Mouse (Mus musculus) MEL (cell line): ENCODE measurements at regions not wholly inside any gene's neighbourhood (a gene's known extent, or its start where the extent isn't known, plus 50 kb on each side); places are given as distances from the start of the nearest gene placed in this dataset.

ENCODE experiments used
- DNase-seq: peaks from one replicate; pipeline ENCODE4 v3.0.0; 2011; ENCODE audit warnings: low read depth, low spot score
- H3K27ac ChIP-seq: 2 replicates; pipeline ENCODE4 v1.5.1; 2012; ENCODE audit warnings: low read depth, mild to moderate bottlenecking, control low read depth, low read length, moderate library complexity; ENCODE audit not compliant: control insufficient read depth
- H3K27me3 ChIP-seq, 2 experiments: fragments of 150-350 bp in 1 of 2; sonication (generic) in 1 of 2; 2 replicates each; pipeline ENCODE4 v1.6.1; 2012; ENCODE audit warnings: low read length in 2 of 2, mild to moderate bottlenecking in 2 of 2, improper control_type of control experiment in 1 of 2, moderate library complexity in 1 of 2; ENCODE audit not compliant: insufficient read depth in 2 of 2, control insufficient read depth in 1 of 2
- H3K36me3 ChIP-seq, 2 experiments: 2 replicates each; pipeline ENCODE4 v1.6.1; 2012 to 2014; ENCODE audit warnings: low read length in 2 of 2, improper control_type of control experiment in 1 of 2, inconsistent platforms in 1 of 2, mild to moderate bottlenecking in 1 of 2; ENCODE audit not compliant: insufficient read depth in 2 of 2, control insufficient read depth in 1 of 2
- H3K4me1 ChIP-seq, 2 experiments: fragments of 150-350 bp in 1 of 2; sonication (generic) in 1 of 2; 2 replicates each; pipeline ENCODE4 v1.6.1; 2012; ENCODE audit warnings: low read length in 2 of 2, improper control_type of control experiment in 1 of 2, mild to moderate bottlenecking in 1 of 2; ENCODE audit not compliant: insufficient read depth in 2 of 2, control insufficient read depth in 1 of 2
- H3K4me3 ChIP-seq, 2 experiments: fragments of 150-350 bp in 1 of 2; sonication (generic) in 1 of 2; 2 replicates each; pipeline ENCODE4 v1.5.1; 2012; ENCODE audit warnings: low read depth in 2 of 2, low read length in 2 of 2, mild to moderate bottlenecking in 2 of 2, moderate library complexity in 2 of 2, control low read depth in 1 of 2, improper control_type of control experiment in 1 of 2; ENCODE audit not compliant: control insufficient read depth in 1 of 2, insufficient read depth in 1 of 2
- H3K79me2 ChIP-seq: 2 replicates; pipeline ENCODE4 v1.6.1; 2012; ENCODE audit warnings: mild to moderate bottlenecking, low read length, moderate library complexity; ENCODE audit not compliant: control insufficient read depth, poor library complexity, insufficient read depth
- H3K9ac ChIP-seq: 2 replicates; pipeline ENCODE4 v1.6.1; 2012; ENCODE audit warnings: low read depth, mild to moderate bottlenecking, control low read depth, low read length, moderate library complexity; ENCODE audit not compliant: control insufficient read depth, poor library complexity, severe bottlenecking
- H3K9me3 ChIP-seq: fragments of 150-350 bp; sonication (generic); replicated peaks from 2 replicates; pipeline ENCODE4 v1.6.1; 2012; ENCODE audit warnings: mild to moderate bottlenecking, low read length, improper control_type of control experiment, moderate library complexity; ENCODE audit not compliant: insufficient read depth
- CHD1 ChIP-seq: IDR thresholded peaks from 2 replicates; pipeline ENCODE4 v1.6.1; 2012; ENCODE audit warnings: low read depth, mild to moderate bottlenecking, inconsistent platforms, low read length, improper control_type of control experiment
- CHD2 ChIP-seq: IDR thresholded peaks from 2 replicates; pipeline ENCODE4 v1.6.1; 2011; ENCODE audit warnings: low read length, improper control_type of control experiment
- CTCF ChIP-seq, 3 experiments: IDR thresholded peaks in 2 of 3; conservative IDR thresholded peaks in 1 of 3; 2 replicates each; pipeline ENCODE4 v1.5.1; 2011 to 2012; ENCODE audit warnings: low read length in 3 of 3, low read depth in 2 of 3, mild to moderate bottlenecking in 2 of 3, improper control_type of control experiment in 1 of 3, inconsistent platforms in 1 of 3, mixed read lengths in 1 of 3, moderate library complexity in 1 of 3; ENCODE audit not compliant: control insufficient read depth in 1 of 3, insufficient read depth in 1 of 3, poor library complexity in 1 of 3, severe bottlenecking in 1 of 3
- E2F4 ChIP-seq: IDR thresholded peaks from 2 replicates; pipeline ENCODE4 v1.6.1; 2011; ENCODE audit warnings: low read depth, low read length, improper control_type of control experiment, borderline replicate concordance
- ELF1 ChIP-seq: IDR thresholded peaks from 2 replicates; pipeline ENCODE4 v1.6.1; 2014; ENCODE audit warnings: low read depth, mild to moderate bottlenecking, inconsistent platforms, low read length, improper control_type of control experiment, moderate library complexity
- EP300 ChIP-seq, 2 experiments: IDR thresholded peaks; 2 replicates each; pipeline ENCODE4 v1.6.1; 2011; ENCODE audit warnings: improper control_type of control experiment in 2 of 2, low read length in 2 of 2, low read depth in 1 of 2, mild to moderate bottlenecking in 1 of 2
- ETS1 ChIP-seq: IDR thresholded peaks from 2 replicates; pipeline ENCODE4 v1.6.1; 2012; ENCODE audit warnings: low read depth, mild to moderate bottlenecking, inconsistent platforms, low read length, improper control_type of control experiment, moderate library complexity
- GABPA ChIP-seq: IDR thresholded peaks from 2 replicates; pipeline ENCODE4 v1.6.1; 2012; ENCODE audit warnings: low read depth, mild to moderate bottlenecking, inconsistent platforms, low read length, improper control_type of control experiment, moderate library complexity
- GATA1 ChIP-seq: IDR thresholded peaks from 2 replicates; pipeline ENCODE4 v1.6.1; 2011; ENCODE audit warnings: low read depth, low read length, improper control_type of control experiment
- KAT2A ChIP-seq: conservative IDR thresholded peaks from 2 replicates; pipeline ENCODE4 v1.6.1; 2012; ENCODE audit warnings: low read depth, low read length, improper control_type of control experiment, inconsistent platforms
- MAFK ChIP-seq: IDR thresholded peaks from 2 replicates; pipeline ENCODE4 v1.6.1; 2011; ENCODE audit warnings: low read depth, mild to moderate bottlenecking, low read length, improper control_type of control experiment, borderline replicate concordance
- MXI1 ChIP-seq: IDR thresholded peaks from 2 replicates; pipeline ENCODE4 v1.6.1; 2011; ENCODE audit warnings: mild to moderate bottlenecking, low read depth, low read length, improper control_type of control experiment
- MYB ChIP-seq: IDR thresholded peaks from 2 replicates; pipeline ENCODE4 v1.6.1; 2011; ENCODE audit warnings: mild to moderate bottlenecking, low read depth, low read length, improper control_type of control experiment
- MYC ChIP-seq: IDR thresholded peaks from 2 replicates; pipeline ENCODE4 v1.6.1; 2011; ENCODE audit warnings: low read depth, mild to moderate bottlenecking, low read length, improper control_type of control experiment, moderate library complexity
- NRF1 ChIP-seq: IDR thresholded peaks from 2 replicates; pipeline ENCODE4 v1.6.1; 2014; ENCODE audit warnings: low read depth, mild to moderate bottlenecking, inconsistent platforms, low read length, improper control_type of control experiment, moderate library complexity; ENCODE audit not compliant: poor library complexity, insufficient read depth, severe bottlenecking
- POLR2AphosphoS2 ChIP-seq: IDR thresholded peaks from 2 replicates; pipeline ENCODE4 v1.6.1; 2011; ENCODE audit warnings: low read length, improper control_type of control experiment
- POLR2AphosphoS5 ChIP-seq: IDR thresholded peaks from 2 replicates; pipeline ENCODE4 v1.6.1; 2012; ENCODE audit warnings: low read depth, borderline replicate concordance, mild to moderate bottlenecking, inconsistent platforms, low read length, moderate library complexity, mixed read lengths
- SIN3A ChIP-seq: IDR thresholded peaks from 2 replicates; pipeline ENCODE4 v1.6.1; 2012; ENCODE audit warnings: low read length, improper control_type of control experiment, inconsistent platforms
- SMC3 ChIP-seq: IDR thresholded peaks from 2 replicates; pipeline ENCODE4 v1.6.1; 2011; ENCODE audit warnings: low read depth, low read length, improper control_type of control experiment
- TBP ChIP-seq: IDR thresholded peaks from 2 replicates; pipeline ENCODE4 v1.8.0; 2011; ENCODE audit warnings: low read depth, low read length, improper control_type of control experiment
- TCF12 ChIP-seq: IDR thresholded peaks from 2 replicates; pipeline ENCODE4 v1.6.1; 2014; ENCODE audit warnings: low read depth, mild to moderate bottlenecking, inconsistent platforms, low read length, improper control_type of control experiment, moderate library complexity
- USF1 ChIP-seq: IDR thresholded peaks from 2 replicates; pipeline ENCODE4 v1.6.1; 2014; ENCODE audit warnings: low read depth, mild to moderate bottlenecking, inconsistent platforms, low read length, improper control_type of control experiment, moderate library complexity
- USF2 ChIP-seq, 2 experiments: IDR thresholded peaks; 2 replicates each; pipeline ENCODE4 v1.6.1; 2011 to 2012; ENCODE audit warnings: improper control_type of control experiment in 2 of 2, low read length in 2 of 2, borderline replicate concordance in 1 of 2, inconsistent platforms in 1 of 2, low read depth in 1 of 2, mild to moderate bottlenecking in 1 of 2; ENCODE audit not compliant: insufficient read depth in 1 of 2
- ZC3H11A ChIP-seq: IDR thresholded peaks from 2 replicates; pipeline ENCODE4 v1.6.1; 2012; ENCODE audit warnings: low read depth, mild to moderate bottlenecking, inconsistent platforms, low read length, improper control_type of control experiment
- ZKSCAN1 ChIP-seq: IDR thresholded peaks from 2 replicates; pipeline ENCODE4 v1.6.1; 2012; ENCODE audit warnings: low read depth, mild to moderate bottlenecking, inconsistent platforms, low read length, improper control_type of control experiment, moderate library complexity
- ZMIZ1 ChIP-seq: IDR thresholded peaks from 2 replicates; pipeline ENCODE4 v1.6.1; 2012; ENCODE audit warnings: low read depth, mild to moderate bottlenecking, inconsistent platforms, low read length, improper control_type of control experiment, moderate library complexity

DNA sequence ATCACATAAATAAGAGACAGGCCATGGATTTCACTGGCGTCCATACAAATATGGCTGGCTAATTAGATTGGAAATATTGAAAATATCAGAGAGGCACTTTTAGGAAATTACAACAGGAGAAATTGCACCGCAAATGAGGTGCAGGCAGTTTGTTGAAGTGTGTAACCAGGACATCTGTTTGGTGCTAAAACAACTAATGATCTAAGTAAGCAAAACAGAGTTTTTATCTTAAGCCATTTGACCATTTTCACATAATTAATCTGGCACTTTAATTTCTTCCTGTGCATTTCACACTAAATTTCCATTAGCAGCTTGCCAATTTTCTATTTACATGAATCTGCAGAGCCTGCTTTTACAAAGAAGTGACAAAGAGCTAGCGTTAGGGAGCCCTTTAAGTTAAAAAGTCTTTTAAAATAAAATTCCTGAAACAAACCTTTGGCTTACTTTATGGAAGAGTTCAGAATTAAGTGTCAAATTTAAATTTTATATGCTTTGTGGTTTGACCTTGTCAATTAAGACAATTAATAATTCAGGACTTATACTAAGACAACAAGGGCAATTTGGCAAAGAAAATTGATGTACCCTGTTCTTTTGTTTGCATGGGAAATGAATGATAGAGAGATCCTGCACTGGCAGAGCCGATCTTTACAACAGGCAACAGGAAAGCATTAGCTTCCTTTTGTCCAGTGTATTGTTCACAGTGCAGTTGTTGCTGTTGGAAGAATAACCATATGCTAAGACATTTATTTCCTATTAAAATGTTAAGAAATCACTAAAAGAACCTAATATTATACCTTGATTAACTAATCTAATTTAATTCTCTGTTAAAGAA lies 211.4 kb downstream of the Slitrk6 start:
- no peak overlapping the region for H3K9ac ChIP-seq
- no peaks in the 10 kb centered on the region for H3K79me2 ChIP-seq
- no peaks in the 10 kb centered on the region for H3K4me1 ChIP-seq
- no peak overlapping the region for H3K4me3 ChIP-seq
- H3K9me3 ChIP-seq: no peaks in the 10 kb centered on the region
- DNase-seq: no peak
- TF ChIP-seq MYC (no peak), USF2 (IDR thresholded peaks at IDR 0.05; ENCODE audit: borderline replicate concordance in 1 of 2, insufficient read depth in 1 of 2, low read depth in 1 of 2, low read length in 2 of 2) (no peak), CHD2 (no peak), ZMIZ1 (no peak), NRF1 (no peak), MYB (no peak), SIN3A (no peak), TCF12 (no peak), POLR2AphosphoS5 (no peak), ELF1 (no peak), GATA1 (no peak)
- TF ChIP-seq, all 39 proteins: peak for 0
- Histone ChIP-seq H3K27ac (no peak overlapping the region), H3K27me3 (no peaks in the 10 kb centered on the region), H3K36me3 (no peaks in the 10 kb centered on the region)

GRCm38 (mm10) chr14:110527306-110527705 lies 227.6 kb downstream of the Slitrk6 start:
- no peaks in the 10 kb centered on the region for H3K79me2 ChIP-seq

DNA sequence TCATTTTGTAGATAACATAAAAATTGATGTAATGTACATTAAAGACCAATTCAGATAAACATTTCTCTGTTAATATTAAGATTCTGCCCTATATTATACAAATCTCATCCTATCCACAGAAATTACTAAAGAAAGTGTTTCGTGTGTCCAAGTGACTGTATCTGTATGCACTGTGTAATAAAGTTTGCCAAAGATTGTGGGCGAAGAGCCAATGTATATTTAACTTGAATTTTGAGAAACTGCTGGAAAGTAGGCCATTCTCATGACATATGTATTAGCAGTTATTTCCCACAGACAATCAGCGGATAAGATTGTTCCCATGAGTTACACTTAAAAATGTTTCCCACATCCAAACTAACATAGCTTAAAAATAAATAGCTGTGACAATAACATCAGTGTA lies 269.9 kb downstream of the Slitrk6 start:
- Histone ChIP-seq H3K4me3 (no peak overlapping the region), H3K36me3 (no peaks in the 10 kb centered on the region), H3K79me2 (no peaks in the 10 kb centered on the region), H3K9me3 (no peaks in the 10 kb centered on the region), H3K27me3 (no peaks in the 10 kb centered on the region), H3K9ac (no peak overlapping the region), H3K4me1 (no peaks in the 10 kb centered on the region), H3K27ac (no peak overlapping the region)
- DNase-seq: no peak
- TF ChIP-seq ZC3H11A (no peak), GABPA (no peak), E2F4 (no peak), USF1 (no peak), CHD1 (no peak), POLR2AphosphoS5 (no peak), CTCF (IDR thresholded peaks at IDR 0.05 in 2 of 3, conservative IDR thresholded peaks at IDR 0.05 in 1 of 3; ENCODE audit: control insufficient read depth in 1 of 3, insufficient read depth in 1 of 3, low read depth in 2 of 3, low read length in 3 of 3, poor library complexity in 1 of 3, severe bottlenecking in 1 of 3) (no peak), TBP (no peak), ETS1 (no peak), EP300 (IDR thresholded peaks at IDR 0.05; ENCODE audit: low read depth in 1 of 2, low read length in 2 of 2) (no peak), MYC (no peak), POLR2AphosphoS2 (no peak), SMC3 (no peak), GATA1 (no peak), MXI1 (no peak)

More at GRCm38 (mm10) chr14:110527306-110527705, 227.6 kb downstream of the Slitrk6 start:
- no peak for TF ChIP-seq KAT2A
- no peak for TF ChIP-seq SMC3
- TF ChIP-seq NRF1: no peak
- TF ChIP-seq MYB: no peak
- no peak for TF ChIP-seq MAFK
- no peak for TF ChIP-seq ZKSCAN1
- no peak for TF ChIP-seq TBP
- TF ChIP-seq, all 39 proteins: peak for 0
- Histone ChIP-seq H3K36me3 (no peaks in the 10 kb centered on the region), H3K27ac (no peak overlapping the region), H3K4me1 (no peaks in the 10 kb centered on the region), H3K4me3 (no peak overlapping the region), H3K27me3 (no peaks in the 10 kb centered on the region), H3K9ac (no peak overlapping the region), H3K9me3 (no peaks in the 10 kb centered on the region)
- peak; percentile 12 for DNase-seq
